Mouse (Mus musculus) cerebellum, postnatal 36 days (tissue): ENCODE measurements around the gene Ncstn.

Source experiments
- DNase-seq, 2 experiments: peaks; one replicate each; pipeline ENCODE4 v3.0.0; 2021 to 2022; ENCODE audit warnings: mixed read lengths in 2 of 2

Gene Ncstn

DNA sequence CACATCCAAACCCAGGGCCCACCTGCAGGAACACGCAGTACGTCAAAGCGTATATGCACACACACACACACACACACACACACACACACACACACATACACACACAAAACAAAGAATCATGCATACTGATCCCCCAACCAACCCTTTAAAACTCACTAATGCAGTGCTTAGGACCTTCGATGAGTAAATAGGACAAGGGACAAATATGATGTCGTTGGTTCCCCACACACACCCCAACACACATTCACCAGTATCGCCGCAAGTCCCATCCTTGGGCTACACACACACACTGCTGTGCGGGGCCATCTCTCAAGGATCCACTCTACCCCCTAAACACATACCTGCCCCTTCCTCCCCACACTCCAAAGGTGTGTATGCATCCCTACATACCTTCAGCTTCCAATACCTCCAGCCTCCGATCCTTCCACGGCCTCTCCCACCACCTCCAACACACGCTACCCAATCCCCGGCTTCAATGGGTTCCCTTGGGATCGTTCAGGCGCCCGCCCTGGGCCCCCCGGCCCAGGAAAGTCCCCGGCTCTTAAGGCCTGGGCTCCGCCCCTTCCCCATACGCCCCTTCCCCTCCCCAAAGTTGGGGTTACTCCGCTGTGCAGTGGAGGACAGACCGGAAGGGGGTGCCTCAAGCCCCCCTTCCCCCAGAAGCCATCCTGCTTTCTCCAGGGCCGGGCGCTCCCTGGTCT is 56.2 kb downstream of the Ncstn start:
- peak; percentile 20 to 35 for DNase-seq

DNA sequence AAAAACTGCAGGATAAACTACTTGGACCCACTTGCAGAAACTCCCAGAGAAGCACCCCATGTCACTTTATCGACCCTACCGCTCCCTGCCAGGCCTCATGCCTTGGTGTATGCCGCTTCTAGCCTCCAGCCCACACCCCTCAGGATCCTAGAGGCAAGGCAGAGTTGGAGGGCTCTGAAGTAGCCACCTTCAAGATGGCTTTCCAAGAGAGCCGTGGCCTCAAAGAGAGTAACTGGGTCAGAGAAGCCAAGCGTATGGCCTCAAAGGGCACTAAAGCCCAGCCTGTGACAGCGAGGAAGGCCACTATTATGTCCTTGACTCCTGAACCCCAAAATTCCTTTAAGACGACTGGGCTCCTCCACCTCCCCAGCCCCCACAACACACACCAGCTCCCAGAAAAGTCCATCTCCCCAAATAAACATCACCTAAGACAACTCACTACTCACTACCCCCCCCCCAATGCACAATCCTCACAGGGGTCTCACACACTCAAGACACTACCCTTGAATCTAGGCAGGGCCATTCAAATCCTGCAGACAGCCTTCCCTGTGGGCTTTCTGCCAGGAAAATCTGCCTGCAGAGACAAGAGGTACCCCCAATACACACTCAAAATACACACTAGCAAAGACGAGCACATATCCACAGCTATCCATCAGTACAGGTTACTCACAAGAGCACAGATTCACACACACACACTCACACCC is 57.2 kb downstream of the Ncstn start:
- DNase-seq: no peak

DNA sequence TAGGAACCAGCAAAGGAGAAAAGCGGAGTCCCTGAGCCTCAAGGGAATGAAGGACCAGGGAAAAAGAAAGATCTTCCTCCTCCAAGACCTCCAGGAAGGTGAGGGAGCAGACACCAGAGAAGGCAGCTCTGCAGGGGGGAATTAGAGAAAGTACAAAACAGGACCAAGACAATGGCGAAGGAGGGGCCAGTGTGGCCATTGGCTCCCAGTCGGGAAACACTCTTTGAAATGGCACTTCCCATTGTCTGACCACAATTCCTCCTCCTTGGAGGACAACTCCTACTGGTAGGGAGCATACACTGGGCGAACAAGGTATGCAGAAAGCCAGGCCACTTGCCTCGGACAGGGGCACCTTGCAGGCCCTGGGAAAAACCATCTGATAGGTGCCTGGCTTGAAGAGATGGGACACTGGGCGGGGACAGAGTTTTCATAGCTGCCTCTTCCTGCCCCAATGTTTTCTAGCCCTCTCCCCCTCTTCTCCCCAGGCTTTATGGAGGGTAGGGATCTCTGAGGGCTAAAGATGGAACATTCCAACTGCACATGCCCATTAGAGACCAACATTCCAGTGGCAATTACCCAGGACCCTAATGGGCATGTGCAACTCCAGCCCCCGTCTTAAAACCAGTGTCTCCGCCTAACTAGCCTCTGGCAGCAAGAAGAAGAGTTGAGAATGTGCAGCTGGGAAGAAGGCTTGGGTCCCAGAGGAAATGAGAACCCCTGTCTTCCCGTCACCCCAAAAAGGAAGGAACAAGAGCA is 58.3 kb downstream of the Ncstn start:
- DNase-seq: no peak

DNA sequence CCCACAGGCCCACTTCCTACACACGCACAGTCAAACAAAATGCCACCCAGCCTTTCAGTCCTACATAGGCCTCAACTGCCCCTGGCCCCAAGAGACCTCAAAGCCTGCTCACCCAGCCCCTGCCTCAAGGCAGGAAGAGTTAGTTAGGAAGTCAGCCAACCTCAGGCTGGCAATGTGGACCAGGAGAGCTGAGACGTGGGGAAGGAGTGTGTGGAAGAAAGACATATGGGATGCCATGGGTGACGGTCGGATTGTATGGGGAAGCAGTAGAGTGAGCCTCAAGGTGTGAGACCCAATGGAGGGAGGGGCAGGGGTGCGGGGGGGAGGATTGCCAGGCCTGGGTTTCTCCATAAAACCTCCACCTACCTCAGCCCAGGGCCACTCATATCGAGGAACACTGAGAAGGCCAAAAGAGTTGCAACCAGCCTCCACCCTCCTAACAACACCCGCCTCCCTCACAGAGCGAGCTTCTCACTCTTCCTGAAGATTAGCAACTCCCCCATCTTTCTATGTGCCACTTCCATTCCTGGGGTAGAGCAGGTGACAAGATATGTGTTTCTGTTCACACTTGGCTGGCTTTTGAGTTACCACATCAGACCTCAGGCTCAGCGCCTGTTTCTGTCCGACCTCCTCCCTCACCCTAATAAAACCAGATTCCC is 62.6 kb downstream of the Ncstn start:
- no peak for DNase-seq

DNA sequence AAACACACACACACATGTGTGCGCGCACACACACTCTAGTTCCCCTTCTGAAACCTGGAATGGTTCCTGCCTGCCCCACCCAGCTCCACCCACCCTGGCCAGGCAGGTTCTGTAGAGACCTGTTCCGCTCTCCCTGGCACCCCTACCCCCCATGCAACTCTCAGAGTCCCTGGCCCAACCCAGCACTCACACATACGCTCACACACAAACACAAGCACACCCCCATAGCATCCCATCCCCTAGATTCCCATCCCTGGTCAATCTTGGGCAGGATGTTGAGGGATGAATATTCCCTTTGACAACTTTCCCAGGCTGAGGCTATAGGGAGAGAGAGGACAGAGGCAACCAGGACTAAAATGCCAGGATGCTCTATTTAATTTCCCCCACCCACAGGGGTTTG is 63.3 kb downstream of the Ncstn start:
- no peak for DNase-seq

DNA sequence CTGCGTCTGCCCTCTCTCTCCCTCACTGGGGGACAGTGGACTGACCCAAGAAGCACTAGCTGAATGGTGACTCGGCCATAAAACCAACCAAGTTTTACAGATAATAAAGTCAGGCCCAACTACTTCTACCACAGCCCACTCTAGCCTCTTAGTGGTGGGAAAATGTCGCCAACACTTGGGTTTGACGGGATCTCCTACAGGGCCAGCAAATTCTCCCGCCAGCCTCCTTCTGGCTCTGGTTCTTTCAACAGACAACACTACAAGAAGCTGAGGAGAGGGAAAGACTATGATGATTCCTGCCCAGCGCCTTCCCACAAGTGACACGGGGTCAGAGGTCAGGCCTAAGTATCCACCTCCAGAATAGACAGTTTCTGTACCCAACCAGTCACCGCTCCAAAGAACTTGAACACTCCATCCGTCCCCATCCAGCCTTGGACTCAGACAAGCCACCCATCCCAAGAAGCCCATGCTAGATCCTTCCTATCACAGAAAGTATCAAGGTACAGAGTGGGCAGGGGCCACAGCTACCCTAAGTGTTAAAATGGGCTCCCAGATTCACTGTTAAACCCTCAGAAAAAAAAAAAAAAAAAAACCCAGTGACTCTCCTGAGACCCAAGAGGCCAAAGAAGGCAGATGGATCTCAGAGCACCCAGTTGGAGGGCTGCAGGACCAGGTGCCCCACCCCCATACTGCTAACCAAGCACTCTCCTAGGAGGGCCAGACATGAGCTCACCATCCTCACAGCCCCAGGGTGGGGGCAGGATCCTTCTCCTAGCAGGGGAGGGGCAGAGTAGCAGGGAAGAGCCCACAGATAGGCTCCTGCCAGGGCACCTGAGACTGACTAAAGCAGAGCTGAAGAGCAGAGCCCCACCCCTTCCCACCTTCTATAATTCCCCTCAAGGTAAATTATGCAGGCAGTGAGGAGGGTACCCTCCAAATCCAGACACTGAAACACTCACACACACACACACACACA is 64.0 kb downstream of the Ncstn start:
- no peak for DNase-seq

DNA sequence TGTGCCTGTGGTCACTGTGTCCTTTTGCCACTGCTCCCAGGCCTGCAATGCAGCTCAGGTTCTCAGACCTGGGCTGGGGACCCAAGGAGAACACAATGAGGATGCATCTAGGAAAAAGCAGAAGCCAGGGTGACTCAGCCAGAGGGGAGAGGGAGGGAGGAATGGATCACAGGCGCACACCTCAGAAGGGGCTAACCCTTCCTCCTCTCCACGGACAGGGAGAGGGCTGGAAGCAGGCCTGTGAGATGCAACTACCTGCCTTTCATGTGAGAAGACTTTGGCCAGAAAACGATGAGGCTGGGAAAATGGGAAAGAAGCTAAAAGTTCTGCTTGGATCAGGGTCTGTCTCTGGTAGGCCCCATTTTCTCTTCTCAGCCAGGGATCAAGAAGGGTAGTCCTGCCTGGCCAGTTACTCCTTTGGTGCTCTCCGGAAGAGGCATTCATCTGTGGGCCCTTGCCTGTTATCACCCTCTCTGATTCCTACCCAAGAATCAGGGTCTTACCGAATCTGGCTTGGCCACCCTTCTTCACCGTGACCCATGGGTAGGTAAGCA is 65.0 kb downstream of the Ncstn start:
- no peak for DNase-seq

DNA sequence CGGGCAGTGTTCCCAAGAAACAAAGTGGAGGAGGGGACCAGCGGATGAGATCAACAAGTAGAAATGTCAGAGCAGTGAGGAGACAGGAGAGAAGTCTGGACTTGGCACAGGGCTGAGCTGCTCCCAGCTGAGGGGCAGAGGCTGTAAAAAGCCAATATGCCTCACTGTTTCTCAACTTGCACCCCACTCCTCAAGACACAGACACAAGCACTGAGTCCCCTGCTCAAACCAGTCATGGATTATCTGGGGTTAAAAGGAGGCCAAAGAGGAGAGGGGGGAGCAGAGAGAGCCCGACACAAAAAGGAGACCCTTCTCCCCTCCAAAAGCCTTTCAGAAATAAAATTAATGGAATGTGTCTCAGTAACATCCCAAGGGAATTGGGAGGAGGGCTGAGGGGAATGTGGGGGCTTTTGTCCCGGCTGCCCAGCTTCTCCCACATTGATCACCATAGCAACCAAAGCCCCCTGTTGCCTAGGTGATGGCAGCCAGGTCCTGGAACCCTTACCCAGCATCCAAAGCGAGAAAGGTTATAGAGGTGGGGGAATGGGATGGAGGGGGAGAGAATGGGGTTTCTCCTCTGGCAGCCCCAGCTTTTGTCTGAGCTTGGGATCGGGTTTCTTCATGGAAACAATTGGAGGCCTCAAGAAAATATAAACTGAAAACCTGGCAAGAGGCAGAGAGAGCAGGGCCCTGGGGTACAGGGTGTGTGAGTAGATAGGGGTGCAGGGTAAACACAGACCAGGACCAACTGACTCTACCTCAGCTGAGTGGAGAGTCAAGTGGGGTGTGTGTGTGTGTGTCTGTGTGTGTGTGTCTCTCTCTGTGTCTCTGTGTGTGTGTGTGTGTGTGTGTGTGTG is 65.7 kb downstream of the Ncstn start:
- no peak for DNase-seq

DNA sequence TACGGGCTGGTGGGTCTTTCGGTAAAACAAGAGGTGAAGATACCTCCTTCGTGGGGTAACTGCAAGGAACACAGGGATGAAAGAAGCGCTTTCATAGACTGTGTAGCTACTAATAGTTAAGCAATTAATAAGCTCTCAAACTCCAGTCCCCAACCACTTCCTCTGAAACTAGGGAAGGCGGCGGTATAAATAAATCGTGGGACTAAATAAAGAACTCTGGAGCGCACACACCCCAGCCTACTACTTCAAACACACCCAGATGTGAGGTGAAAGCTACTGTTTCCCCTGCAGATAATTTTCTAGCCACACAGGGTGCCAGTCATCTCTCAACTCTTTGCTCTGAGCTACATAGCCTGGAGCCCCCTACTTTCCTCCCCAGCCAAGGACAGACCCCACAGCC is 66.6 kb downstream of the Ncstn start:
- no peak for DNase-seq
